Mouse (Mus musculus): ENCODE data around the gene Pfas. TPM values are rescaled to one million over a fixed set of nuclear protein-coding genes. Genes with fewer than 3 reads are reported as not detected.
"Not testable (repeated sequence)": the region's sequence is repeated elsewhere in the genome, so short reads cannot be mapped to it uniquely, and the experiment has no call there.

Pfas gene
- polyA plus RNA-seq, 1 experiment from 2014 or later, result 25.0 TPM

DNA sequence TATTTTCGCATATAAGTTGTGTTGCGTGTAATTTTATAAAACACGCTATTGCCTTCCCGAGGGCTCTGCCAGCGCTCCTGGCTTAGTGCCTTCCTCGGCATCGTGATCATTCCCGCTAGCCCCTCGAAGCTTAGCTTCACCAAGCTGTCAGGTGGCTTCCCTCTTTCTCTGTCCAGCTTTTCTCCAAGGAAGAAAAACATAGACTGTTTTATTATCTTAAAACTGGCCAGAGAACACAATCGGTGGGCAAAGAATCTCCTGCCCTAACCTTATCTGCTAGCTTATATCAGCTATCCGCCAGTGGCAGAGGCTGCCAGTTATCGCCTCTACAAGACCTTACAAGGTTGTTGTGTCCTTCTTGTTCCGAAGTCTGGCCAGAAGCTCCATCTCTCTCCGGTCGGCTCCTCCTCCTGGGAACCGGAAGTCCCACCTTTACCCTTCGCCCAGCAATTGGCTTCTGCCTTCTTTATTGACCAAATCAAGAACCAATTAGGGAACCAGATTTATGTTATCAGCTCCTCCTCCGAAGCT lies 3.9 kb upstream of the Pfas start:
- Histone ChIP-seq H3K4me2 (peak overlapping the region; percentile 81), H3K27me3 (no peaks in the 10 kb centered on the region), H3K9me3 (no peaks in the 10 kb centered on the region), H3K36me3 (no peaks in the 10 kb centered on the region), H3K4me1 (peaks cover 31% of the 10 kb centered on the region), H3K9ac (peak overlapping the region; percentile 56), H3K4me3 (peak overlapping the region; percentile 56), H3K27ac (peak overlapping the region; percentile 83)
- peak; percentile 68; the same call in 1 of the 2 replicates for ATAC-seq (ENCODE audit: insufficient number of reproducible peaks, low FRiP score, low TSS enrichment, low read depth)
- WGBS, result 1% methylated on average over 18 of the region's 18 CpGs

DNA sequence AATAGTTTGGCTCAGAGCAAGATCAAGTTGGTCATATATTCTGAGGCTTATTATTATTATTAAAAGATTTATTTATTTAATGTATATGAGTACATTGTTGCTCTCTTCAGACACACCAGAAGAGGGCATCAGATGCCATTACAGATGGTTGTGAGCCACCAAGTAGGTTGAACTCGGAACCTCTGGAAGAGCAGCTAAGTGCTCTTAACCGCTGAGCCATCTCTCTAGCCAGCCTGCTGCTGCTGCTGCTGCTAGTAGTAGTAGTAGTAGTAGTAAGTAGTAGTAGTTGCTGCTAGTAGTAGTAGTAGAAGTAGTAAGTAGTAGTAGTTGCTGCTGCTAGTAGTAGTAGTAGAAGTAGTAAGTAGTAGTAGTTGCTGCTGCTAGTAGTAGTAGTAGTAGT lies 3.2 kb upstream of the Pfas start:
- Histone ChIP-seq H3K4me2 (peak overlapping the region; percentile 81), H3K27ac (peak overlapping the region; percentile 83; the same call in 1 of the 2 replicates), H3K4me1 (peaks cover 25% of the 10 kb centered on the region), H3K4me3 (peak overlapping the region; percentile 56)
- H3K9me3 ChIP-seq; ATAC-seq (ENCODE audit: insufficient number of reproducible peaks, low FRiP score, low TSS enrichment, low read depth); H3K27me3 ChIP-seq; H3K9ac ChIP-seq; H3K36me3 ChIP-seq: not testable (repeated sequence)
- 67% methylated on average over 2 of the region's 2 CpGs for WGBS

DNA sequence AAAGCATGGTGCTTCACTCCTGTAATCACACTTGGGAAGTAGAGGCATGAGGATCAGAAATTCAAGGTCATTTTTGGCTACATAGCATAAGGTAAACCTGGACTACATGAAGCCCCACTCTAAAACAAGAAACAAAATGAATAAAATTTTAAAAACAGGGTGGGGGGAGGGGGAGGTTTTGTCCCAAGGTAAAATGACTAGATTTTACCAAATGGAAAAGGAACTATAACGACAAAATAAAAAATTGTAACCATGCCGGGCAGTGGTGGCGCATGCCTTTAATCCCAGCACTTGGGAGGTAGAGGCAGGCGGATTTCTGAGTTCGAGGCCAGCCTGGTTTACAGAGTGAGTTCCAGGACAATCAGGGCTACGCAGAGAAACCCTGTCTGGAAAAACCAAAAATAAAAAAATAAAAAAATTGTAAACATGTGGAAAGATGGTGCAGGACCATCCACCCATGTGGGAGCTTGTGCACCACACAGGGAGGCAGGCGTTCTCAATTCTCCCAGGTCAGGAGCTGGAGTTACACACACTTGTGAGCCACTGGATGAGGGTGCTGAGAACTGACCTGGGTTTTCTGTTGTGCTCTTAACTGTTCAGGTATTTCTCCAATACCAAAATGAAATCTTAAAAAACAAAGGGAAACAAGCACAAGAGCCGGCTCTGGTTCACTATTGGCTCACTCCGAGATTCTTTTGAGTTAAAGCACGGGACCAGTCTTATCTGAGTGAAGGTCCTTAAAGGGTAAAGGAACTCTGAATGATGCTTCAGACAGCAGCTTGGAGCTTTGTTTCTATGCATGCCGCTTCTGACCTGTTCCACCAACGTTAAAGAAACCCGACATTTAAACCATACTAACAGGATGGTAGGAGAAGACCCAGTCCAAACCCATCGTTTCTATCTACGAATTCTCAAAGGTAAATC lies 2.4 kb upstream of the Pfas start:
- no peak overlapping the region for H3K4me3 ChIP-seq
- no peak overlapping the region for H3K27ac ChIP-seq
- no peaks in the 10 kb centered on the region for H3K36me3 ChIP-seq
- no peak for ATAC-seq (ENCODE audit: insufficient number of reproducible peaks, low FRiP score, low TSS enrichment, low read depth)
- H3K9ac ChIP-seq, result no peak overlapping the region
- no peaks in the 10 kb centered on the region for H3K27me3 ChIP-seq
- no peak overlapping the region; the same call in 1 of the 2 replicates for H3K4me2 ChIP-seq
- H3K4me1 ChIP-seq, result peaks cover 25% of the 10 kb centered on the region
- no peaks in the 10 kb centered on the region for H3K9me3 ChIP-seq
- 86% methylated on average over 15 of the region's 15 CpGs for WGBS

DNA sequence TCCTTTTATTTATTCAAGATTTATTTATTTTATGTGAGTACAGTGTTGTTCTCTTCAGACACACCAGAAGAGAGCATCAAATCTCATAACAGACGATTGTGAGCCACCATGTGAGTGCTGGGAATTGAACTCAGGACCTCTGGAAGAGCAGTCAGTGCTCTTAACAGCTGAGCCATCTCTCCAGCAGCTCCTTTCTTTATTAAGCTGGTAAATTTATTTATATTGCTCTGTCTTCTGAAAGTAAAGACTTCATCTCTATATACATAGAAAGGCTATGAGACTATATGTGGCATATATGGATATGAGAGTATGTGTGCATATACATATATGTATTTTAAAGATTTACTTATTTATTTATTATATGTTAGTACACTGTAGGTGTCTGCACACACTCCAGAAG lies 1.2 kb upstream of the Pfas start:
- Histone ChIP-seq H3K9me3 (no peaks in the 10 kb centered on the region), H3K36me3 (no peaks in the 10 kb centered on the region), H3K9ac (no peak overlapping the region), H3K27me3 (no peaks in the 10 kb centered on the region), H3K4me1 (peaks cover 22% of the 10 kb centered on the region), H3K27ac (no peak overlapping the region), H3K4me2 (no peak overlapping the region), H3K4me3 (no peak overlapping the region)
- no peak for ATAC-seq (ENCODE audit: insufficient number of reproducible peaks, low FRiP score, low TSS enrichment, low read depth)
- WGBS, result 94% methylated on average over 1 of the region's 1 CpGs

DNA sequence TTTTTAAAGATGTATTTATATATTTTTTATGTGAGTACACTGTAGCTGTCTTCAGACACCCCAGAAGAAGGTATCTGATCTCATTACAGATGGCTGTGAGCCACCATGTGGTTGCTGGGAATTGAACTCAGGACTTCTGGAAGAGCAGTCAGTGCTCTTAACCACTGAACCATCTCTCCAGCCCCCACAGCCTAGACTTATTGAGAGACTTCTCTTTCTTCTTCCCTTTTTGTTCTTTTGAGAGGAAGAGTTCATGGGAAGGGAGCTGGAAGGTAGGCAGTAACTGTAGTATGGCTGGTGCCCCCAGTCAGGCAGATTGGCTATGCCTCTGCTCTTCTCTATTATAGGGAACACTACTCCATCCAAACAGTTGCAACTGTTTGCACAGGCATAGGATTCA lies 1.7 kb downstream of the Pfas start:
- peaks cover 20% of the 10 kb centered on the region for H3K36me3 ChIP-seq
- not testable (repeated sequence) for H3K27me3 ChIP-seq; H3K4me3 ChIP-seq; H3K4me2 ChIP-seq; ATAC-seq (ENCODE audit: insufficient number of reproducible peaks, low FRiP score, low TSS enrichment, low read depth); H3K27ac ChIP-seq; H3K9me3 ChIP-seq; H3K9ac ChIP-seq
- peaks cover 17% of the 10 kb centered on the region for H3K4me1 ChIP-seq

DNA sequence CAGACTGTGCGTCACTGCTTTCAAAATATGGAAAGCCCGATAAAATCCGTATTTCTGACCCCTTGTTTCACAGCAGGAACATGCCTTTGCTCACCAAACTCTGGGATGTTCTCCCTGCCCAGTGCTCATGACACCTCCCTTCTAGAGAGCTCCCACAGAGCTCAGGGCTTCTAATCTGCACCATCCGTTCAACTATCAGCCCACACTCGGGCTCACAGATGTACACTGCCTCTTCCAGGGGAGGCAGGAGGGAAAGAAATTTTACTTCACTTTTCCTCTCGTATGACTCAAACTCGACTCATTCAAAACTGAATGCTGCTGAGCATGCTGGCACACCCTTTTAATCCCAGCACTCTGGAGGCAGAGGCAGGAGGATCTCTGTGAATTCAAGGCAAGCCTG lies 3.1 kb downstream of the Pfas start:
- no peaks in the 10 kb centered on the region for H3K27me3 ChIP-seq
- H3K9me3 ChIP-seq, result no peaks in the 10 kb centered on the region
- no peak overlapping the region for H3K27ac ChIP-seq
- peaks cover 34% of the 10 kb centered on the region for H3K36me3 ChIP-seq
- H3K4me1 ChIP-seq, result peaks cover 10% of the 10 kb centered on the region
- ATAC-seq (ENCODE audit: insufficient number of reproducible peaks, low FRiP score, low TSS enrichment, low read depth), result no peak
- H3K4me2 ChIP-seq, result no peak overlapping the region
- H3K4me3 ChIP-seq, result no peak overlapping the region
- WGBS, result 91% methylated on average over 7 of the region's 7 CpGs
- H3K9ac ChIP-seq, result no peak overlapping the region

DNA sequence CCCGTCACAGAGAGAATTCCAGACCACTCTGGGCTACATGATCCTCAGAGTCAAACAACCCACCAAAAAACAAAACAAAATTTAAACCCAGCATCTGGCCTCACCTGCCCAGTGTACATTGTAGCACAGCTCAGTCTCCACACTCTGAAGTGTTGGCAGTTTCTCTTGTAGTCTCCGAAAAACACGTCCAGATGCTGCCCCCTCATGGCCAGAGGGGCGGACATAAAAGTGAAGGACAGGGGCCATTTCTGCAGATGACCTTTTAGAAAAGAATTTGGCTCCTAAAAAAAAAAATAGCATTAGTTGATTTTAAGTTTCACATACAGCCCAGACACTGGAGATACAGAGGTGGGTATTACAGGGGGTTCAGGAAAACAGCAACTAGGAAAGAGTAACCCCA lies 4.7 kb downstream of the Pfas start:
- Histone ChIP-seq H3K27me3 (no peaks in the 10 kb centered on the region), H3K9ac (no peak overlapping the region), H3K36me3 (peaks cover 48% of the 10 kb centered on the region), H3K27ac (no peak overlapping the region), H3K9me3 (no peaks in the 10 kb centered on the region), H3K4me1 (peaks cover 10% of the 10 kb centered on the region), H3K4me2 (no peak overlapping the region), H3K4me3 (no peak overlapping the region)
- WGBS, result 57% methylated on average over 4 of the region's 4 CpGs
- ATAC-seq (ENCODE audit: insufficient number of reproducible peaks, low FRiP score, low TSS enrichment, low read depth), result no peak

DNA sequence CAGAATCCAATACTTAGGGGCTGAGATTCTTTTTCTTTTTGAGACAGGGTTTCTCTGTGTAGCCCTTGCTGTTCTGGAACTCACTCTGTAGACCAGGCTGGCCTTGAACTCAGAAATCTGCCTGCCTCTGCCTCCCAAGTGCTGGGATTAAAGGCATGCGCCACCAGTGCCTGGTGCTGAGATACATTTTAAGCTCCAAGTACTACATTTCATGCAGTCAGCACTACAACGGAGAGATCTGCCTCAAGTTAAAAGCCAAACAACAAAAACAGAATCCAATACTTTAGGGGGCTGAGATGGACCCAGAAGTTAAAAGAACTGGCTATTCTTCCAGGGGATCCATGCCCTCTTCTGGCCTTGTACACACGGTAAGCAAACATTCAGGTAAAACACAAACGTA lies 5.5 kb downstream of the Pfas start:
- H3K4me3 ChIP-seq; H3K27ac ChIP-seq; H3K4me2 ChIP-seq; ATAC-seq (ENCODE audit: insufficient number of reproducible peaks, low FRiP score, low TSS enrichment, low read depth); H3K9ac ChIP-seq; H3K4me1 ChIP-seq; H3K27me3 ChIP-seq; H3K9me3 ChIP-seq: not testable (repeated sequence)
- WGBS, result 91% methylated on average over 4 of the region's 4 CpGs
- peaks cover 56% of the 10 kb centered on the region for H3K36me3 ChIP-seq

DNA sequence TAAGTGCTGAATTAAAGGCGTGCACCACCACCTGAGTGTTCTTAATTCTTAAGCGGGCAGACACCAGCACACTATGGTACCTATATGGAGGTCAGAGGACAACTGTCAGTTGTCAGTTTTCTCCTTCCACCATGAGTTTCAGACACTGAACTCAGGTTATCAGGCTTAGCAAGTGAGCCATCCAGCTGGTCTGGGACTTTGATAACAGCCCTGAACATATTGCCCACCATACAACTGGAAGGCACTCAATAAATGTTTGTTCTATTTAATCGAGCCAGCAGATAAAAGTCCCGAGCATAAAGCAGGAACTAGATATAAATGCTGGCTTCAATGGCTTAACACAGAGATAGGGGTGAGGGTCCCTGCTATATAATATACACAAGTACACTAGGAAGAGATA lies 11.2 kb downstream of the Pfas start:
- no peaks in the 10 kb centered on the region for H3K27me3 ChIP-seq
- H3K36me3 ChIP-seq, result peaks cover 93% of the 10 kb centered on the region
- no peaks in the 10 kb centered on the region for H3K4me1 ChIP-seq
- H3K9ac ChIP-seq, result no peak overlapping the region
- H3K4me3 ChIP-seq, result no peak overlapping the region
- H3K4me2 ChIP-seq, result no peak overlapping the region
- WGBS, result 90% methylated on average over 4 of the region's 4 CpGs
- H3K9me3 ChIP-seq, result no peaks in the 10 kb centered on the region
- no peak for ATAC-seq (ENCODE audit: insufficient number of reproducible peaks, low FRiP score, low TSS enrichment, low read depth)
- no peak overlapping the region for H3K27ac ChIP-seq

DNA sequence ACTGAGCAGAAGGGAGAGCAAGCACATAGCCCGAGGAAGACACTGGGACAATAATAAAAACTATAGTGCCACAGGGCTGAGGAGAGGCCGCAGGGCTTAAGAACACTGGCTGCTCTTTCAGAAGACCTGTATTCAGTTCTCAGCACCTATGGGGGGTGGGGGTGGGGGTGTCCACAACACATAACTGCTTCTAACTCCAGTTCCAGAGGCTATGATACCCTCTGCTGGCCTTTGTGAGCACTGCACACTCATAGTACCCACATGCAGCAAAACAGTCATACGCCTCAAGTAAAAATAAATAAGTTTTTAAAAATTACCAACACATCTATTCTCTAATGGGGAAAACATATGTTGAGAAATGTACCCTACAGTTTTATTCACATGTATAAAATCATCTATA lies 13.9 kb downstream of the Pfas start:
- H3K27me3 ChIP-seq, result no peaks in the 10 kb centered on the region
- no peak overlapping the region for H3K4me2 ChIP-seq
- no peaks in the 10 kb centered on the region for H3K9me3 ChIP-seq
- no peak overlapping the region for H3K4me3 ChIP-seq
- H3K27ac ChIP-seq, result no peak overlapping the region
- H3K4me1 ChIP-seq, result no peaks in the 10 kb centered on the region
- no peak overlapping the region for H3K9ac ChIP-seq
- no peak for ATAC-seq (ENCODE audit: insufficient number of reproducible peaks, low FRiP score, low TSS enrichment, low read depth)
- peaks cover 91% of the 10 kb centered on the region for H3K36me3 ChIP-seq
- WGBS, result 94% methylated on average over 3 of the region's 3 CpGs

DNA sequence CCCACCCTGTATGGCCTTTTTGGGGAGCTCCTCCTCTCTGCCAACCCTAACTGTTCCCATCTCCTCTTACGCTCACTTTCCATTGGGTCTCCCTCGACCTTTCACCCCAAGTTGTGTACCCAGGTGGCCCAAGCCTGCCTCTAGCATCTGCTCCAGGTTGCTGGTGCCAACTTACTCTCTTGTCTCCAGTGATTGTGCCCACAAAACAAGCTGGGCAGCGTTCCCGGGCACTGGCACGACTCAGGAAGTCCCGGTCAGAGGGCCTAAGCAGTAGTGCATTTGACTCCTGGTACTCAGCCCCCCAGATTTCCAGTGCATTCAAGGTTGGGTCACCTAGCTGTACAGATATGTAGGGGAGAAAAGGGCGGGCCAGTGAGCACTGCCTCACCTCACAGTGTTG lies 15.1 kb downstream of the Pfas start:
- ATAC-seq (ENCODE audit: insufficient number of reproducible peaks, low FRiP score, low TSS enrichment, low read depth), result no peak
- H3K4me3 ChIP-seq, result no peak overlapping the region
- no peaks in the 10 kb centered on the region for H3K9me3 ChIP-seq
- H3K36me3 ChIP-seq, result peaks cover 93% of the 10 kb centered on the region
- H3K4me2 ChIP-seq, result no peak overlapping the region
- 90% methylated on average over 7 of the region's 7 CpGs for WGBS
- H3K4me1 ChIP-seq, result no peaks in the 10 kb centered on the region
- H3K9ac ChIP-seq, result no peak overlapping the region
- no peaks in the 10 kb centered on the region for H3K27me3 ChIP-seq
- H3K27ac ChIP-seq, result no peak overlapping the region

DNA sequence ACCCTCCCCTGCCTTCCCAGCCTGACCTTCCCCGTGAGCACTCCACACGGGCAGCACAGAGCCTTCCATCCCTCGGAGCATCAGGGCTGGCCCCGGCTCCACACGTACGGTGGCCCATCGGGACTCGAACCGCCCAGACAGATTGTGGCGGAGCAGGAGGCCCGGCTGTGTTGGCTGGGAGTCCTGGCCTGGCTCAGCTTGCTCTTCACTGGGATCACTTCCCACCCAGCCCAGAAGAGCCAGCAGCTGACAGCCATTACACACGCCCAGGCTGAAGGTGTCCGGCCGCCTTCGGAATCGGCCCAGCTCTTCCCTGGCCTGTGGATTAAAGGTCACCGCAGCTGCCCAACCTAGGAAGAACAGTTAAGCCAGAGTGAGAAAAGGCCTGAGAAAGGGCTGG lies 19.9 kb downstream of the Pfas start:
- Histone ChIP-seq H3K9me3 (no peaks in the 10 kb centered on the region), H3K27ac (no peak overlapping the region), H3K4me3 (no peak overlapping the region), H3K36me3 (peaks cover 76% of the 10 kb centered on the region), H3K9ac (no peak overlapping the region; the same call in 1 of the 2 replicates), H3K4me1 (no peaks in the 10 kb centered on the region), H3K27me3 (no peaks in the 10 kb centered on the region), H3K4me2 (no peak overlapping the region)
- WGBS, result 94% methylated on average over 17 of the region's 17 CpGs
- ATAC-seq (ENCODE audit: insufficient number of reproducible peaks, low FRiP score, low TSS enrichment, low read depth), result no peak

All from limb, embryonic 15.5 days (tissue).